Mouse (Mus musculus) heart, postnatal 0 days (tissue): ENCODE results near the gene Phf7.

Experiments
- CTCF ChIP-seq: IDR thresholded peaks from 2 replicates; pipeline ENCODE4 v1.5.1; 2016; ENCODE audit warnings: antibody characterized with exemption, control low read depth, low read depth
- EP300 ChIP-seq: IDR thresholded peaks from 2 replicates; pipeline ENCODE4 v1.6.1; 2016; ENCODE audit warnings: antibody characterized with exemption, low read depth

GRCm38 (mm10) chr14:31194441-31194840 lies 56.7 kb downstream of the Phf7 start:
- no peak for TF ChIP-seq CTCF
- no peak for TF ChIP-seq EP300
